Mouse (Mus musculus) forebrain, embryonic 11.5 days (tissue): ENCODE results near the gene Iqsec3. TPM values are rescaled to one million over a fixed set of nuclear protein-coding genes. Genes with fewer than 3 reads are reported as not detected.

Source experiments
- ATAC-seq: fragments of 200-750 bp; cut with Nextera tagmentation; replicated peaks from 2 replicates; pipeline ENCODE4 v1.8.0; 2017; ENCODE audit warnings: moderate TSS enrichment; ENCODE audit not compliant: low FRiP score
- DNase-seq: peaks from one replicate; pipeline ENCODE4 v3.0.0-alpha.2; 2017; ENCODE audit warnings: low spot score
- H3K27ac ChIP-seq: fragments of 300-500 bp; sonication (generic); 2 replicates; pipeline ENCODE4 v1.5.1; 2014; ENCODE audit warnings: low read depth, low read length
- H3K27me3 ChIP-seq: fragments of 300-500 bp; sonication (generic); 2 replicates; pipeline ENCODE4 v1.6.1; 2014; ENCODE audit warnings: mild to moderate bottlenecking, low read length, mixed read lengths; ENCODE audit not compliant: control insufficient read depth, insufficient read depth
- H3K36me3 ChIP-seq: fragments of 300-500 bp; sonication (generic); 2 replicates; pipeline ENCODE4 v1.6.1; 2014; ENCODE audit warnings: mild to moderate bottlenecking, low read length, moderate library complexity, mixed read lengths; ENCODE audit not compliant: control insufficient read depth, insufficient read depth
- H3K4me1 ChIP-seq: fragments of 300-500 bp; sonication (generic); replicated peaks from 2 replicates; pipeline ENCODE4 v1.6.1; 2014; ENCODE audit warnings: low read length, mixed read lengths; ENCODE audit not compliant: control insufficient read depth, insufficient read depth
- H3K4me2 ChIP-seq: fragments of 300-500 bp; sonication (generic); 2 replicates; pipeline ENCODE4 v1.6.1; 2014; ENCODE audit warnings: low read depth, mild to moderate bottlenecking, low read length, moderate library complexity, mixed read lengths; ENCODE audit not compliant: severe bottlenecking
- H3K4me3 ChIP-seq: fragments of 300-500 bp; sonication (generic); 2 replicates; pipeline ENCODE4 v1.5.1; 2014; ENCODE audit warnings: low read depth, low read length
- H3K9ac ChIP-seq: fragments of 300-500 bp; sonication (generic); 2 replicates; pipeline ENCODE4 v1.6.1; 2014; ENCODE audit warnings: low read length
- H3K9me3 ChIP-seq: fragments of 300-500 bp; sonication (generic); 2 replicates; pipeline ENCODE4 v1.6.1; 2016; ENCODE audit warnings: low read length, mixed read lengths; ENCODE audit not compliant: control insufficient read depth
- WGBS: fragments of 180-500 bp; shearing (Covaris S2); extraction: QIAGEN DNeasy Blood & Tissue Kit; methylation state at CpG from one replicate; pipeline ENCODE4 v1.1.7; 2014; 5-methylcytosine and 5-hydroxymethylcytosine counted together
- polyA plus RNA-seq: library from polyadenylated mRNA; unstranded; fragments of >200 nt; fragmentation: Nextera tagmentation; extraction: Ambion mirVana; gene quantifications from 2 replicates; pipeline ENCODE4 v1.2.1, GENCODE M21; 2014

The Iqsec3 gene
- polyA plus RNA-seq, 1 experiment from 2014 or later = 0.90 TPM

- Histone ChIP-seq H3K4me3 (no peak overlapping the region), H3K27ac (no peak overlapping the region), H3K36me3 (no peaks in the 10 kb centered on the region), H3K4me1 (no peaks in the 10 kb centered on the region), H3K9ac (no peak overlapping the region), H3K9me3 (no peaks in the 10 kb centered on the region), H3K27me3 (no peaks in the 10 kb centered on the region), H3K4me2 (no peak overlapping the region)
- WGBS = 70% methylated on average over 5 of the region's 5 CpGs
- DNase-seq (peak; percentile 46), ATAC-seq (no peak)
Measured at GRCm38 (mm10) chr6:121508266-121508665, 34.8 kb upstream of the Iqsec3 start.

- Histone ChIP-seq H3K27me3 (no peaks in the 10 kb centered on the region), H3K9ac (no peak overlapping the region), H3K9me3 (no peaks in the 10 kb centered on the region), H3K4me2 (no peak overlapping the region), H3K27ac (no peak overlapping the region), H3K4me3 (no peak overlapping the region), H3K36me3 (no peaks in the 10 kb centered on the region), H3K4me1 (0 out of 2 replicates have a peak, but pooled peaks cover 2% of the 10 kb centered on the region)
- 0 out of 2 replicates have a peak, but pooled peaks have one; percentile 43 for ATAC-seq
- DNase-seq = peak; percentile 23
- WGBS = 66% methylated on average over 3 of the region's 3 CpGs
Measured at GRCm38 (mm10) chr6:121501044-121501638, 27.7 kb upstream of the Iqsec3 start.

- no peaks in the 10 kb centered on the region for H3K27me3 ChIP-seq
- no peak overlapping the region for H3K9ac ChIP-seq
- H3K27ac ChIP-seq = no peak overlapping the region
- no peak overlapping the region for H3K4me2 ChIP-seq
- no peaks in the 10 kb centered on the region for H3K9me3 ChIP-seq
- H3K4me1 ChIP-seq = peaks cover 5% of the 10 kb centered on the region
- DNase-seq (peak; percentile 36), ATAC-seq (no peak)
- no peak overlapping the region for H3K4me3 ChIP-seq
- 83% methylated on average over 3 of the region's 3 CpGs for WGBS
- no peaks in the 10 kb centered on the region for H3K36me3 ChIP-seq
Measured at GRCm38 (mm10) chr6:121499856-121500255, 26.4 kb upstream of the Iqsec3 start.

DNA sequence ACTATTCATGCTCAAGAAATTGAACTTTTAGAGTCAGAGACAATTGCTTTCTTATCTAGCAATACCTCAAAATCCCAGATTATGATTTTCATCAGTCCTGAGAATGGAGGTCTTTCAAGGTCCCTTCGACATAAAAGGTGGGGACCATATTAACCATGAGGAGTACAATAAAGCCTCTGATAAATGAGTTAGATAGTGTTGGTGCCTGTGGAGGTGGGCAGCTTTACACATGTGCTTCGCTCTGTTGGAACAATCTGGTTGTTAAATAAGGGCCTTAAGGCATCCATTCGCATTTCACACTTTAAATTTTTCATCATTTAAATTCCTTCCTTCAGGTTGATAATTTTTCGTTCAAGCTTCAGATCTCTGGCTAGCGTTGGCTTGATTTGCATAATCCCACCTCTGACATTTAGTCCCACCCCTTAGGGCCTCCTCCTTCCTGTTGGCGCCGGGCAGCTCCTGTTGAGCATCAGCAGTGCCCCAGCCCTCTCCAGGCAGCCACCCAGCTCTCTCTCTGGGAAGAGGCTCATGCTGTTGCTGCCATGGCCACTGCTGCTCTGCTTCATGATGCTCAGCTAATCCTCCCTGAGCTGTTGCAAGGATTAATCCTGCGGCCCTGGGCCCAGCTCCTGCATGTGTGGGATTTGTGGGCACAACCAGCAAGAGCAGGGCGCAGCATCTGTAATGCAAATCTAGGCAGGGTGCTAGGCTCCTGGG is 25.5 kb upstream of the Iqsec3 start:
- 12% methylated on average over 9 of the region's 9 CpGs for WGBS
- Histone ChIP-seq H3K4me3 (no peak overlapping the region), H3K4me1 (peaks cover 5% of the 10 kb centered on the region), H3K27me3 (no peaks in the 10 kb centered on the region), H3K9ac (no peak overlapping the region), H3K4me2 (no peak overlapping the region), H3K36me3 (no peaks in the 10 kb centered on the region), H3K27ac (no peak overlapping the region), H3K9me3 (no peaks in the 10 kb centered on the region)
- DNase-seq = peak; percentile 59
- peak; percentile 72; the same call in 1 of the 2 replicates for ATAC-seq

DNA sequence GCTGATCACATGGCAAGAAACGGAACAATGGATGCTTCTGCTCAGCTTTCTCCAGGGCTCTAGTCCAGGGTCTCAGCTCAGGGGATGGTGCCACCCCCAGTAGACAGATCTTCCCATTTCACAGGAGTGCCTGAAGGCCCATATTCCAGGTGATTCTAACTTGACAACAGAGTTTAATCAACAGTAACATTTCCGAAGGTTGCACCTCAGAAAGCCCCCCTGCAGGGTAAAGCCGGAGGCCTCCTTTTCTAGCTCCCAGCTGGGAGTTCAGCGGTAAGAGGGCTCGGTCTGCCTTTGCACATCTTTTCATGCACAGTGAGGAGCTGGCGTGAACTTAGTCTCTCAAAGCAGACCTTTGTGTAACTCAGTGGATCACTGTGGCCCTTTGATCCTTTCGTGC is 22.1 kb upstream of the Iqsec3 start:
- H3K9ac ChIP-seq = no peak overlapping the region
- DNase-seq = peak; percentile 36
- no peak overlapping the region for H3K4me3 ChIP-seq
- no peaks in the 10 kb centered on the region for H3K27me3 ChIP-seq
- peaks cover 5% of the 10 kb centered on the region for H3K4me1 ChIP-seq
- 15% methylated on average over 7 of the region's 7 CpGs for WGBS
- no peaks in the 10 kb centered on the region for H3K36me3 ChIP-seq
- H3K27ac ChIP-seq = no peak overlapping the region
- H3K9me3 ChIP-seq = no peaks in the 10 kb centered on the region
- H3K4me2 ChIP-seq = no peak overlapping the region
- no peak for ATAC-seq

DNA sequence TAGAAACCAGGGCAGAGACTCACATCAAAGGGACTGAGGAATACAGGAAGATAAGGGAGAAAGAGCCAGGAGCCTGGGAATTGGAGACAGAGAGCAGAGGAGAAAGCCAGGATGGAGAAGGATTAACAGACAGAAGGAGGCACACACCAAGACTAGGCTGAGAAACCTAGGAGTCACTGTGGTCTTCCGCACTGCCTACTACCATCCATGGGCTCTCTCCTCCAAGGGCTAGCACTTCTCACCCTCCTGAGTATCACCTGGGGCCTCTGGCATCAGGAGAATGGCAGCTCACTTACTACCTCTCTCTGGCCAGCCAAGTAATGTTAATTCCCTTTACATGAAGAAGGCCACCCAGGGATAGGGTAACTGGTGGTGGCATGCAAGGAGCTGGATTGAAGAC is 21.5 kb upstream of the Iqsec3 start:
- Histone ChIP-seq H3K4me1 (peaks cover 5% of the 10 kb centered on the region), H3K36me3 (no peaks in the 10 kb centered on the region), H3K9me3 (no peaks in the 10 kb centered on the region), H3K4me3 (no peak overlapping the region), H3K27ac (no peak overlapping the region), H3K27me3 (no peaks in the 10 kb centered on the region), H3K4me2 (no peak overlapping the region), H3K9ac (no peak overlapping the region)
- 92% methylated on average over 1 of the region's 1 CpGs for WGBS
- ATAC-seq (no peak), DNase-seq (peak; percentile 27)

DNA sequence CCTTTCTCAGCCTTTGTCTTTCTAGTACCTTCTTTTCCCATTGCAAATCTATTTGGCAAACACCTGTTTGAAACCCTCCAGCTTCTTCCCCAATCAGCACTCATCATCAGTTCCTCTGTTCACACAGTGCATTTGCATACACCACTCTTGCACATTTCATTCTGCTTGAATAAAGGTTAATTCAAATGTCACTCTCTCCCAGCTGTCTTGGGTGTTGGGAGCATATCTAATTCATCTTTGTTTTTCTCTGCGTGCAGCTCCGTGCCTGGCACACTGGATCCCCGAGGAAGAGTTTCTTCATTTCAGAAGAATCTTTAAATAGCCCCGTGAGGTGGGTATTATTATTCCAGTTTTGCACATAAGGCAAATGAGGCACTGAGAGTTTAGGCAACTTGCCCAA is 20.8 kb upstream of the Iqsec3 start:
- 71% methylated on average over 4 of the region's 4 CpGs for WGBS
- DNase-seq = peak; percentile 9

GRCm38 (mm10) chr6:121491339-121491738 is 17.9 kb upstream of the Iqsec3 start:
- DNase-seq (no peak), ATAC-seq (no peak)
- H3K4me2 ChIP-seq = no peak overlapping the region
- H3K36me3 ChIP-seq = no peaks in the 10 kb centered on the region
- no peaks in the 10 kb centered on the region for H3K27me3 ChIP-seq
- H3K9me3 ChIP-seq = no peaks in the 10 kb centered on the region
- no peak overlapping the region for H3K9ac ChIP-seq
- peaks cover 3% of the 10 kb centered on the region for H3K4me1 ChIP-seq
- no peak overlapping the region for H3K27ac ChIP-seq
- H3K4me3 ChIP-seq = no peak overlapping the region
- 84% methylated on average over 5 of the region's 5 CpGs for WGBS

More for the DNA sequence above, 20.8 kb upstream of the Iqsec3 start:
- no peaks in the 10 kb centered on the region for H3K9me3 ChIP-seq
- no peak overlapping the region for H3K9ac ChIP-seq
- H3K36me3 ChIP-seq = no peaks in the 10 kb centered on the region
- no peak overlapping the region for H3K4me3 ChIP-seq
- no peak overlapping the region for H3K4me2 ChIP-seq
- ATAC-seq = no peak
- H3K27me3 ChIP-seq = no peaks in the 10 kb centered on the region
- H3K4me1 ChIP-seq = peaks cover 5% of the 10 kb centered on the region
- no peak overlapping the region for H3K27ac ChIP-seq

DNA sequence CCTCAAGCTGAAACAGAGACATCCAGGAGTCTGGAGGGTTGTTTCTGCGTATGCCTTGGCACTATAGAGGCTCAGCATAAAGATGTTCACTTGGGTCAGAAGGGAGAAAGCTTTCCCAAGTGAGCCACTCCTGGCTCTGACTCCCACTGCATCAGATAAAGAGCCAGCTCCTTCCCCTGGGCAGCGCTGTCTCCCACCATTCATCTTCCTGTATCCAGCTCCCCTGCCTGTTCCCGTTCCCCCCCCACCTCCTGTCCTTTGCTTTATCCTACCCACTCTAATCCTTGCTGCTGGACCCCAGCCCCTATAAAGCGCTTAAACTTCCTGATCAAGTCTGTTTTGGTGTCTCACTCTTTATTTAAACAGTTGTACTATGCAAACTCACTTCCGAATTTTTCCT is 1.2 kb downstream of the Iqsec3 start:
- Histone ChIP-seq H3K4me3 (no peak overlapping the region), H3K9ac (no peak overlapping the region), H3K27ac (no peak overlapping the region), H3K4me2 (no peak overlapping the region), H3K4me1 (peaks cover 3% of the 10 kb centered on the region; the same call in 1 of the 2 replicates), H3K27me3 (peaks cover 3% of the 10 kb centered on the region; the same call in 1 of the 2 replicates), H3K9me3 (no peaks in the 10 kb centered on the region), H3K36me3 (no peaks in the 10 kb centered on the region)
- DNase-seq = no peak
- WGBS = 33% methylated on average over 5 of the region's 5 CpGs
- ATAC-seq = no peak
